Mouse (Mus musculus) lung, postnatal 0 days (tissue): ENCODE data around the gene Tmem123. TPM values are rescaled to one million over a fixed set of nuclear protein-coding genes. Genes with fewer than 3 reads are reported as not detected.

ENCODE experiments used
- ATAC-seq: fragments of 200-750 bp; cut with Nextera tagmentation; 2 replicates; pipeline ENCODE4 v1.8.0; 2017; ENCODE audit warnings: moderate library complexity
- DNase-seq: peaks from one replicate; pipeline ENCODE4 v3.0.0-alpha.2; 2016; ENCODE audit warnings: low spot score
- H3K27ac ChIP-seq: fragments of 300-500 bp; sonication (generic); 2 replicates; pipeline ENCODE4 v1.5.1; 2014; ENCODE audit warnings: antibody characterized with exemption, mild to moderate bottlenecking, low read length, mixed read lengths
- H3K27me3 ChIP-seq: fragments of 300-500 bp; sonication (generic); replicated peaks from 2 replicates; pipeline ENCODE4 v1.6.1; 2014; ENCODE audit warnings: low read length, mixed read lengths; ENCODE audit not compliant: insufficient read depth
- H3K36me3 ChIP-seq: fragments of 300-500 bp; sonication (generic); 2 replicates; pipeline ENCODE4 v1.6.1; 2014; ENCODE audit warnings: low read length, mixed read lengths; ENCODE audit not compliant: insufficient read depth
- H3K4me1 ChIP-seq: fragments of 300-500 bp; sonication (generic); 2 replicates; pipeline ENCODE4 v1.6.1; 2014; ENCODE audit warnings: antibody characterized with exemption, low read depth, low read length, mixed read lengths; ENCODE audit not compliant: insufficient read depth
- H3K4me2 ChIP-seq: fragments of 300-500 bp; sonication (generic); replicated peaks from 2 replicates; pipeline ENCODE4 v1.6.1; 2014; ENCODE audit warnings: low read depth, mild to moderate bottlenecking, low read length, moderate library complexity, mixed read lengths
- H3K4me3 ChIP-seq: fragments of 300-500 bp; sonication (generic); 2 replicates; pipeline ENCODE4 v1.5.1; 2014; ENCODE audit warnings: low read depth, low read length
- H3K9ac ChIP-seq: fragments of 300-500 bp; sonication (generic); replicated peaks from 2 replicates; pipeline ENCODE4 v1.6.1; 2014; ENCODE audit warnings: low read depth, mild to moderate bottlenecking
- H3K9me3 ChIP-seq: fragments of 300-500 bp; sonication (generic); 2 replicates; pipeline ENCODE4 v1.6.1; 2016; ENCODE audit warnings: low read length, mixed read lengths
- CTCF ChIP-seq: IDR thresholded peaks from 2 replicates; pipeline ENCODE4 v1.5.1; 2016; ENCODE audit warnings: antibody characterized with exemption, mild to moderate bottlenecking
- EP300 ChIP-seq: IDR thresholded peaks from 2 replicates; pipeline ENCODE4 v1.6.1; 2016; ENCODE audit warnings: antibody characterized with exemption, mild to moderate bottlenecking, control low read depth
- WGBS: fragments of 180-500 bp; shearing (Covaris S2); extraction: QIAGEN DNeasy Blood & Tissue Kit; methylation state at CpG from one replicate; pipeline ENCODE4 v1.1.7; 2014; 5-methylcytosine and 5-hydroxymethylcytosine counted together
- polyA plus RNA-seq: library from polyadenylated mRNA; unstranded; fragments of >200 nt; fragmentation: Nextera tagmentation; extraction: Ambion mirVana; gene quantifications from 2 replicates; pipeline ENCODE4 v1.2.1, GENCODE M21; 2015

Gene Tmem123
- 99.5 and 112 TPM in 2 replicates for polyA plus RNA-seq

DNA sequence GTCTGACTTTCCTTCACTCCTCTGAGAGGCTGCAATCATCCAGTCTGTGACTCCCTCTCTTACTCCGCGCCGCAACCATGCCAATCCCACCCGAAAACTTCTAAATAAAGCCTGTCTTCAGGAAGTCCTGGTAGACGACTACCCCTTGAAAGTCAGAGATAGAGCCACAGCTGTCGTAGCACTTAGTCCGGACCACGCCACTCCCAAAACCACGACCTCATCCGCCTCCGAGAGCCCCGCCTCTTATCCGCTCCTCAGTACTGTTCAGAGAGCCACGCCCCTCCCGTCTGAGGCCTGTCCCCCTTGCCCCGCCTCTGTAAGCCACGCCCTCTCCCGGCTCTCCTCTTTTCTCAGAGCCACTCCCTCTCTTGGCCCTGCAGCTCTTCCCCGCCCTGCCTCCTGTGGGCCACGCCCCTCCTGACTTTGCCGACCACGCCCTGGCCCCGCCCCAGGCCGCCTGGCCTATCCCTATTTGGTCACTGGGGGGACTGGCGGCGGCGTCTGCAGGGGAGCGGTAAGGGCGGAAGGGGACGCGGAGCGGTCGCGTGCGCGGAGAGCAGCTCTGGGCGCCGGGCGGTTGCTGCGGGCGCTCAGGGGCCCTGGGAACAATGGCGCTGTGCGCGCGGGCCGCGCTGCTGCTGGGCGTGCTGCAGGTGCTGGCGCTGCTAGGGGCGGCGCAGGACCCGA is at the start of gene Tmem123:
Gene Tmem123 (plus strand): TSS at position 428 of the 687 bp plus-strand sequence.
- H3K4me2 ChIP-seq = peak within 1 kb of the TSS; percentile 77
- peaks cover 6% of the 10 kb centered on the region; the same call in 1 of the 2 replicates for H3K4me1 ChIP-seq
- DNase-seq (peak; percentile 100), ATAC-seq (peak; percentile 97)
- H3K9me3 ChIP-seq = no peaks in the 10 kb centered on the region
- H3K4me3 ChIP-seq = peak within 1 kb of the TSS; percentile 68
- no peaks in the 10 kb centered on the region for H3K27me3 ChIP-seq
- 2% methylated on average over 37 of the region's 52 CpGs for WGBS
- TF ChIP-seq EP300 (no peak), CTCF (peak; percentile 58)
- H3K27ac ChIP-seq = peak within 1 kb of the TSS; percentile 88
- H3K36me3 ChIP-seq = no peaks in the 10 kb centered on the region
- peak within 1 kb of the TSS; percentile 55 for H3K9ac ChIP-seq

- Histone ChIP-seq H3K9ac (no peak overlapping the region), H3K4me2 (no peak overlapping the region), H3K27me3 (no peaks in the 10 kb centered on the region), H3K9me3 (no peaks in the 10 kb centered on the region), H3K27ac (no peak overlapping the region), H3K36me3 (no peaks in the 10 kb centered on the region), H3K4me1 (no peaks in the 10 kb centered on the region), H3K4me3 (no peak overlapping the region)
- peak; percentile 77 for DNase-seq
- no peak for TF ChIP-seq EP300
- TF ChIP-seq CTCF = peak; percentile 74
- WGBS = 28% methylated on average over 4 of the region's 4 CpGs
- no peak for ATAC-seq
Observed at GRCm38 (mm10) chr9:7714062-7714907, 49.6 kb upstream of the Tmem123 start.

DNA sequence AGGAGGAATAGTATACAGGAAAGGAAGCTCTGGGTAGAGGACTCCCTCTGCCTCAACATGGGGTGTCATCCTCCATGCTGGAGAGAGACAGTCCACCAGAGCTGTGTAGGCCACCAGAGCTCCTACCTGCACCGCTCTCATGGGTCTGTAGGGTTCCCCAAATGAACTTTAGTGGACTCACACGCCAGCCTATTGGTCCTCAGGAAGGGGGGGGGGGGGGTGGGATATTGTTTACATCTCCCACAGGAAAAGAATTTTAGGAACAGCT is 49.0 kb upstream of the Tmem123 start:
- Histone ChIP-seq H3K27ac (no peak overlapping the region), H3K4me2 (no peak overlapping the region), H3K27me3 (no peaks in the 10 kb centered on the region), H3K9ac (no peak overlapping the region), H3K4me3 (no peak overlapping the region), H3K36me3 (no peaks in the 10 kb centered on the region), H3K9me3 (no peaks in the 10 kb centered on the region), H3K4me1 (no peaks in the 10 kb centered on the region)
- TF ChIP-seq CTCF = no peak
- no peak for TF ChIP-seq EP300
- DNase-seq = no peak
- ATAC-seq = no peak
- 91% methylated on average over 1 of the region's 2 CpGs for WGBS

GRCm38 (mm10) chr9:7721543-7721942 is 42.3 kb upstream of the Tmem123 start:
- ATAC-seq (no peak), DNase-seq (peak; percentile 9)
- 94% methylated on average over 1 of the region's 1 CpGs for WGBS
- H3K36me3 ChIP-seq = no peaks in the 10 kb centered on the region
- H3K4me1 ChIP-seq = no peaks in the 10 kb centered on the region
- no peak overlapping the region for H3K4me3 ChIP-seq
- H3K9ac ChIP-seq = no peak overlapping the region
- H3K27ac ChIP-seq = no peak overlapping the region
- H3K9me3 ChIP-seq = no peaks in the 10 kb centered on the region
- TF ChIP-seq EP300 (no peak), CTCF (no peak)
- H3K27me3 ChIP-seq = no peaks in the 10 kb centered on the region
- H3K4me2 ChIP-seq = no peak overlapping the region

- no peaks in the 10 kb centered on the region for H3K36me3 ChIP-seq
- no peaks in the 10 kb centered on the region for H3K27me3 ChIP-seq
- no peak overlapping the region for H3K9ac ChIP-seq
- H3K4me3 ChIP-seq = no peak overlapping the region
- no peak for TF ChIP-seq CTCF
- H3K9me3 ChIP-seq = no peaks in the 10 kb centered on the region
- DNase-seq (no peak), ATAC-seq (no peak)
- H3K27ac ChIP-seq = no peak overlapping the region
- WGBS = 72% methylated on average over 4 of the region's 4 CpGs
- no peak overlapping the region for H3K4me2 ChIP-seq
- H3K4me1 ChIP-seq = no peaks in the 10 kb centered on the region
Observed at GRCm38 (mm10) chr9:7728997-7729396, 34.8 kb upstream of the Tmem123 start.

DNA sequence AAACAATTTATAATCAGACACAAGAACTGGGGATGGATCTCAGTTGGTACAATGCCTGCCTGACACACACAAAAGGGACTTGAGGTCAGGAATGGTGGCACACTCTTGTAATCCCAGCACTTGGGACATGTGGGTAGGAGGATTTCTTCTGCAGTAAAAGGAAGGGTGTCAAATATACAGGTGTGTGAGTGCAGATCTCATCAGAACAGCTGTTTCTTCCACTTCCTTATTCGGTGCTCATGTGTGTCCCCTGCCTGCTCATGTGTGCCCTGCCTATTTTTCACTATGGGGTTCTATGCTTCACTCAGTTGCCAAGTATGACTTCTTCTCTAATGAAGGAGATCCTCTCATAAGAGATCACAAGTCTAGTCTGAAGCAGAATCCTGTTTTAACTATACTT is 21.1 kb upstream of the Tmem123 start:
- DNase-seq = no peak
- TF ChIP-seq EP300 = no peak
- no peak for TF ChIP-seq CTCF
- Histone ChIP-seq H3K36me3 (no peaks in the 10 kb centered on the region), H3K4me3 (no peak overlapping the region), H3K4me2 (no peak overlapping the region), H3K4me1 (no peaks in the 10 kb centered on the region), H3K9me3 (no peaks in the 10 kb centered on the region), H3K9ac (no peak overlapping the region), H3K27me3 (no peaks in the 10 kb centered on the region), H3K27ac (no peak overlapping the region)
- WGBS = 84% methylated on average over 1 of the region's 1 CpGs
- ATAC-seq = no peak
